Mouse (Mus musculus) splenic B cell, adult 2 months (primary cell): ENCODE measurements around the gene Sap30.

Experiments
- DNase-seq: peaks from one replicate; pipeline ENCODE4 v3.0.0-alpha.2; 2011; ENCODE audit warnings: low read depth, low spot score
- H3K27me3 ChIP-seq: 2 replicates; pipeline ENCODE4 v1.6.1; 2012; ENCODE audit warnings: mild to moderate bottlenecking, low read length, moderate library complexity, mixed read lengths; ENCODE audit not compliant: control insufficient read depth, poor library complexity, insufficient read depth, severe bottlenecking
- H3K36me3 ChIP-seq: 2 replicates; pipeline ENCODE4 v1.6.1; 2012; ENCODE audit warnings: mild to moderate bottlenecking, low read length, moderate library complexity, mixed read lengths; ENCODE audit not compliant: control insufficient read depth, poor library complexity, insufficient read depth, severe bottlenecking

Sap30 gene

DNA sequence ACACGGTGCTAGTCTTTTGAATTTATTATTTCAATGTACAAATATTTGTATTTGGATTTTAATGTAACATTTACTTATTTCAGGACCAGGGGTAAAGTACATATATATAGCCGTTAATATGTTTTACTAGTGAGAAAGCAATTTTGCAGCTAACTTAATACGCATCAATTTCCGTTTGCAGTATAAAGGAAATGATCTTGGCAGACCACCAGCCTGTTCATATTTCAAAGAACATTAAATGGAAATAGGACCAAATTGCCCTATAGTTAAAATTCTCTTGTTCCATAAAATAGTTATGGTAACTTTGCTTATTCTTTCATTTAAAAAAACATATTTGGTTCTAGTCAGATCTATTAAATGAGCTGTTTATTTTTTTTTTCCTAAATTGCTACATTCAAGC lies 46.5 kb downstream of the Sap30 start:
- no peaks in the 10 kb centered on the region for H3K36me3 ChIP-seq
- DNase-seq, result no peak
- no peaks in the 10 kb centered on the region for H3K27me3 ChIP-seq

DNA sequence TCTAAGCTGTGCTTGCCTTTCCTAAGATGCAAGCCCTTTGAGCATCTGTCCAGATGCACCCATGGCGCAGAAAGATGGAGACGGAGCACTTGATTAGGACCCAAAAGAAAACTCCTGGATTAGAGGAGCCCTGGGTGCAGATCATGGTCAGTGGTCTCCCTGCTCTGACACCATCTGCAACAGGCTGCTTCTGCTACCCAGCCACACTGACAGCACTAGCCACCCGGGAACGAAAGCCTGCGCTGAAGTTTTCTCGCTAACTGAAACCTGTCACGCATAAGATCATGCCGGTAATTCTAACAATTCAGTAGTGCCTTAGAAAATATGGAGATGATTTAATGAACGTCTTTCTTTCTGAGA lies 51.2 kb downstream of the Sap30 start:
- Histone ChIP-seq H3K27me3 (no peaks in the 10 kb centered on the region), H3K36me3 (no peaks in the 10 kb centered on the region)
- no peak for DNase-seq

DNA sequence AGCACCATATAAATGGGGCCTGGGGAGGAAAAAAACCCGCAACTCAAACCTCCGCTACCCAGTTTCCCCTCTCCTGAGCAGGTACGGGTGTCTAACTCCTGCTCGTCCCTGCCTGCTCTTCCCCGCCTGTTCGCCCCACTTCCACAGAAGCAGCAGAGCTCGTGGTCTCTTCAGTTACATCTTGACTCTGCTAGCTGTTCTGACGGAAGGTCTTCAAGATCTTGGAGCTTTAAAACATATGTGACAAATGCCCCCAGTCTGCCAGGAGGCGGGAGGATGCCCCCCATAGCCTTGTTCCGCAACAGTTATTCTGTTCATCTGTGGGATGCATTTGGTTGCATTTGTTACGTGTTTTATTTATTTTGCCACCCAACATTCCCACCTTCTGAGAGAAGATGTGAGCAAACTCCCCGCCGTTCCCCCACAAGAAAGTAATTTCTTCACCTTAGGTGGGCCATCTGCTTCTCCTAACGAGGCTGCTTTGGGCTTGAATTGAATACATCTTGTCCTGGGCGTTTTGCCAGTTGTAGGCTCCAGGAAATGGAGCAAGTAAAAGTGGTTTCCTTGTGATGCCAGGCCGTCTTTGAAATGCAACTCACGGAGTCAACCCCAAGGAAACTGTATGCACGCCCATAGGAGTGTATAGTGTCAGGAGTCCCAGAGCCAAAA lies 51.8 kb downstream of the Sap30 start:
- H3K36me3 ChIP-seq, result no peaks in the 10 kb centered on the region
- H3K27me3 ChIP-seq, result no peaks in the 10 kb centered on the region
- no peak for DNase-seq

DNA sequence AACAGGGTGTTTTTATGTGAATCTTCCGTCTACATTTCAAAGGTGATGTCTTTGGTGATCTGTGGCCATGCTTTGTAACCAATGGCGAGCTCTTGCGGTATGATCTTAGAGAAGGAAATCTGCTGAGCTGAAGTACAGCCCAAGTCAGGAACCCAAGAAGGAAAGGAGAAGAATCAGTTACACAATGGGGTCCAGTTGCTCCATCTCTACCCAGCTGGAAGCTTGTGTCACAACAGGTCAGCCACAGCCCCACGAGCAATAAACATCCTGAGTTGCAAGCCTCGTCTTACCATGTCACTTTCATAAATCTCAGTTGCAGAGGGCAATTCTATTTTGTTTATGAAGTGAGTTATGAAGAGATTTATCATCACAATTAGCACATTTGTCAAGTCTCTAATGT lies 54.9 kb downstream of the Sap30 start:
- H3K36me3 ChIP-seq, result no peaks in the 10 kb centered on the region
- no peaks in the 10 kb centered on the region for H3K27me3 ChIP-seq
- DNase-seq, result no peak
